Mouse (Mus musculus): ENCODE results near the gene Spint1. TPM values are rescaled to one million over a fixed set of nuclear protein-coding genes. Genes with fewer than 3 reads are reported as not detected.

Gene Spint1
- total and polyA plus RNA-seq, 3 experiments, result 1.1 TPM; not detected in 2

- no peaks in the 10 kb centered on the region for H3K36me3 ChIP-seq (ENCODE audit: control insufficient read depth, insufficient read depth, low read length)
- H3K4me1 ChIP-seq (ENCODE audit: control insufficient read depth, insufficient read depth, low read length), result peaks cover 1% of the 10 kb centered on the region; the same call in 1 of the 2 replicates
- H3K4me3 ChIP-seq, result no peak overlapping the region
- no peak for DNase-seq
- no peak overlapping the region for H3K27ac ChIP-seq
- TF ChIP-seq CTCF (IDR thresholded peaks at IDR 0.05) (no peak), EP300 (IDR thresholded peaks at IDR 0.05; ENCODE audit: insufficient read depth, low read depth, low read length) (no peak), POLR2A (IDR thresholded peaks at IDR 0.05; ENCODE audit: insufficient read depth, low read depth, low read length) (no peak)
- WGBS, result 73% methylated on average over 4 of the region's 4 CpGs
- intact Hi-C loops (cut with DNase I), result loop anchor here (2.0 kb wide), 1 partner anchor 165 kb away; no protein-coding TSS in a partner anchor
- no peak overlapping the region for H3K9ac ChIP-seq (ENCODE audit: low read depth, low read length)
- no peaks in the 10 kb centered on the region for H3K79me2 ChIP-seq (replicated peaks; ENCODE audit: control insufficient read depth, insufficient read depth, low read length)
- no peaks in the 10 kb centered on the region for H3K27me3 ChIP-seq (ENCODE audit: control insufficient read depth, insufficient read depth, low read length)
Measured at GRCm38 (mm10) chr2:119249592-119250061, 12.5 kb downstream of the Spint1 start.

DNA sequence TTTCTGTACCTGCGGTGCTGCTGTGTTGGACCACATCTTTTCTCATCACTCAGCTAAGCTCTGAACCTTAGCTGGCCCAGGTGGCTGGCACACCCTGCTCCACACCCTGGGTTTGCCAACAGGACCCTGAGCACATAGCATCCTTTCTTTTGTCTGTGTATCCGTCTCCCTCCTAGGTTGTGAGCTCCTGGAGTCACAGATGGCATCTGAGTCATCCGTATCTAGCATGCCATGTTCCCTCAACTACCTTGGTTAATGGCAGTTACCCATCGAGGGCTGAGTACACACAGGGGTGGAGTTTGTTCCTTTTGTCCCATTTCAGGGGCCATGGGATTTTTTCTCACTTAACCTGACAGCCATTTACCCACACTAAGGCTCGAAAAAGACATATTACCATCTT lies 13.2 kb downstream of the Spint1 start:
- no peaks in the 10 kb centered on the region for H3K27me3 ChIP-seq (ENCODE audit: control insufficient read depth, insufficient read depth, low read length)
- no peak overlapping the region for H3K27ac ChIP-seq
- H3K4me1 ChIP-seq (ENCODE audit: control insufficient read depth, insufficient read depth, low read length), result peaks cover 1% of the 10 kb centered on the region; the same call in 1 of the 2 replicates
- TF ChIP-seq EP300 (IDR thresholded peaks at IDR 0.05; ENCODE audit: insufficient read depth, low read depth, low read length) (no peak), POLR2A (IDR thresholded peaks at IDR 0.05; ENCODE audit: insufficient read depth, low read depth, low read length) (no peak), CTCF (IDR thresholded peaks at IDR 0.05) (no peak)
- H3K36me3 ChIP-seq (ENCODE audit: control insufficient read depth, insufficient read depth, low read length), result no peaks in the 10 kb centered on the region
- DNase-seq, result no peak
- no peak overlapping the region for H3K4me3 ChIP-seq
- intact Hi-C loops (cut with DNase I), result loop anchor here (2.0 kb wide), 1 partner anchor 164 kb away; no protein-coding TSS in a partner anchor
- WGBS, result 61% methylated on average over 5 of the region's 5 CpGs
- H3K79me2 ChIP-seq (replicated peaks; ENCODE audit: control insufficient read depth, insufficient read depth, low read length), result no peaks in the 10 kb centered on the region
- no peak overlapping the region for H3K9ac ChIP-seq (ENCODE audit: low read depth, low read length)

- DNase-seq, result peak; percentile 73 to 87
- Histone ChIP-seq H3K27ac (no peak overlapping the region), H3K79me2 (replicated peaks; ENCODE audit: control insufficient read depth, insufficient read depth, low read length) (no peaks in the 10 kb centered on the region), H3K36me3 (ENCODE audit: control insufficient read depth, insufficient read depth, low read length) (no peaks in the 10 kb centered on the region), H3K9ac (ENCODE audit: low read depth, low read length) (no peak overlapping the region), H3K27me3 (ENCODE audit: control insufficient read depth, insufficient read depth, low read length) (no peaks in the 10 kb centered on the region), H3K4me1 (ENCODE audit: control insufficient read depth, insufficient read depth, low read length) (peaks cover 1% of the 10 kb centered on the region; the same call in 1 of the 2 replicates), H3K4me3 (peak overlapping the region; percentile 27; the same call in 1 of the 2 replicates)
- intact Hi-C loops (cut with DNase I), result loop anchor here (1.0 to 2.0 kb wide), 3 partner anchors 37 to 185 kb away; partner anchors contain the start of gene Vps18
- 13% methylated on average over 11 of the region's 11 CpGs for WGBS
- TF ChIP-seq POLR2A (IDR thresholded peaks at IDR 0.05; ENCODE audit: insufficient read depth, low read depth, low read length) (no peak), EP300 (IDR thresholded peaks at IDR 0.05; ENCODE audit: insufficient read depth, low read depth, low read length) (0 out of 2 replicates have a peak, but pooled peaks have one; percentile 62)
Measured at GRCm38 (mm10) chr2:119250826-119251478, 13.8 kb downstream of the Spint1 start.

DNA sequence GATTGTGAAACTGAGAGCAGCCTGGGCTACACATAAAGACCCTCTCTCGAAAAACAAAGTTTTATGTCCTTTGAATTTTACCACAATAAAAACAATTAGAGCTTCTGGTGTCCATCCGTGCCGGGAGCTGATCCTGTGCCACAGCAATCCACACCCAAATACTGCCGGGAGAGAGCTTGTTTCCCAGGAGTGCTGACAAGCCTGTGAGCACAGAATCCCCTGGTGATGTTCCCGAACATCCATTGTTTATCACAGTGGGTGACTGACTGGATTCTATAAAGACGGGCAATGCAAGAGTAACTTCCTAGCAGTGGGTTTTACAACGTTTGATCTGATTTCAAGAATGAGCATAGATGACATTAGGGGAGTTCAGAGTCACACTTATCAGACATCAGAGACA lies 17.8 kb downstream of the Spint1 start:
- no peaks in the 10 kb centered on the region for H3K79me2 ChIP-seq (replicated peaks; ENCODE audit: control insufficient read depth, insufficient read depth, low read length)
- DNase-seq, result no peak
- H3K27me3 ChIP-seq (ENCODE audit: control insufficient read depth, insufficient read depth, low read length), result no peaks in the 10 kb centered on the region
- H3K9ac ChIP-seq (ENCODE audit: low read depth, low read length), result no peak overlapping the region
- H3K27ac ChIP-seq, result no peak overlapping the region
- H3K36me3 ChIP-seq (ENCODE audit: control insufficient read depth, insufficient read depth, low read length), result no peaks in the 10 kb centered on the region
- no peak overlapping the region for H3K4me3 ChIP-seq
- intact Hi-C loops (cut with DNase I), result no loop called here
- 25% methylated on average over 7 of the region's 7 CpGs for WGBS
- TF ChIP-seq POLR2A (IDR thresholded peaks at IDR 0.05; ENCODE audit: insufficient read depth, low read depth, low read length), result no peak
- no peak for TF ChIP-seq EP300 (IDR thresholded peaks at IDR 0.05; ENCODE audit: insufficient read depth, low read depth, low read length)
- TF ChIP-seq CTCF (IDR thresholded peaks at IDR 0.05), result no peak
- H3K4me1 ChIP-seq (ENCODE audit: control insufficient read depth, insufficient read depth, low read length), result peaks cover 1% of the 10 kb centered on the region; the same call in 1 of the 2 replicates

- H3K27me3 ChIP-seq (ENCODE audit: control insufficient read depth, insufficient read depth, low read length), result no peaks in the 10 kb centered on the region
- intact Hi-C loops (cut with DNase I), result no loop called here
- 77% methylated on average over 1 of the region's 1 CpGs for WGBS
Measured at GRCm38 (mm10) chr2:119260518-119260917, 23.4 kb downstream of the Spint1 start.

DNA sequence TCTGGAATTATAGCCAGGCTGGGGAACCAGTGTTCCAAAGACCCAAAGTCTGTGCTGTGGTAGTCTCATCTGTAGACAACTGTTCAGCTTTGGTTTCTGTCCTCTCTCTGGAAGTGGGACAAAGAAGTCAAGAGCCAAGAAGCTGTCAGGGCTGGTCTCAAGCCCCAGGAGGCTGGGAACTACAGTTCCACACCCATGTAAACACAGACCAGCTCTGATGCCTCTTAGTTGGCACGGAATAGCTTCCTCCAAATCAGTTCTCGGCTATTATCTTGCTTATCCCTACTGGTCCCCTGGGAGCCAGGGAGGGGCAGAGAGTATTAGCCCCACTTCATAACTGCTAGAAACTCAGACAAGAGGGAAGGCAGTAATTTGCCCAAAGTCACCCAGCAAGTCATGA lies 24.2 kb downstream of the Spint1 start:
- TF ChIP-seq POLR2A (IDR thresholded peaks at IDR 0.05; ENCODE audit: insufficient read depth, low read depth, low read length) (no peak), CTCF (IDR thresholded peaks at IDR 0.05) (no peak), EP300 (IDR thresholded peaks at IDR 0.05; ENCODE audit: insufficient read depth, low read depth, low read length) (no peak)
- Histone ChIP-seq H3K79me2 (replicated peaks; ENCODE audit: control insufficient read depth, insufficient read depth, low read length) (no peaks in the 10 kb centered on the region), H3K9ac (ENCODE audit: low read depth, low read length) (no peak overlapping the region), H3K4me1 (ENCODE audit: control insufficient read depth, insufficient read depth, low read length) (no peaks in the 10 kb centered on the region), H3K4me3 (no peak overlapping the region), H3K27ac (no peak overlapping the region), H3K36me3 (ENCODE audit: control insufficient read depth, insufficient read depth, low read length) (no peaks in the 10 kb centered on the region), H3K27me3 (ENCODE audit: control insufficient read depth, insufficient read depth, low read length) (no peaks in the 10 kb centered on the region)
- intact Hi-C loops (cut with DNase I), result no loop called here
- peak in 1 of 2 experiments; percentile 9 for DNase-seq
- WGBS, result 8% methylated on average over 2 of the region's 2 CpGs

More at GRCm38 (mm10) chr2:119260518-119260917, 23.4 kb downstream of the Spint1 start:
- Histone ChIP-seq H3K79me2 (replicated peaks; ENCODE audit: control insufficient read depth, insufficient read depth, low read length) (no peaks in the 10 kb centered on the region), H3K4me1 (ENCODE audit: control insufficient read depth, insufficient read depth, low read length) (no peaks in the 10 kb centered on the region), H3K36me3 (ENCODE audit: control insufficient read depth, insufficient read depth, low read length) (no peaks in the 10 kb centered on the region), H3K9ac (ENCODE audit: low read depth, low read length) (no peak overlapping the region), H3K27ac (no peak overlapping the region), H3K4me3 (no peak overlapping the region)
- no peak for TF ChIP-seq CTCF (IDR thresholded peaks at IDR 0.05)
- TF ChIP-seq POLR2A (IDR thresholded peaks at IDR 0.05; ENCODE audit: insufficient read depth, low read depth, low read length), result no peak
- no peak for TF ChIP-seq EP300 (IDR thresholded peaks at IDR 0.05; ENCODE audit: insufficient read depth, low read depth, low read length)
- no peak for DNase-seq

All from heart, adult 2 months (tissue).